Mouse (Mus musculus) liver, postnatal 0 days (tissue): ENCODE measurements at regions not wholly inside any gene's neighbourhood (a gene's known extent, or its start where the extent isn't known, plus 50 kb on each side); places are given as distances from the start of the nearest gene placed in this dataset.

Experiments used
- CTCF ChIP-seq: sonication (generic); IDR thresholded peaks from 2 replicates; pipeline ENCODE4 v1.5.1; 2016; ENCODE audit warnings: antibody characterized with exemption, low read depth
- EP300 ChIP-seq: IDR thresholded peaks from 2 replicates; pipeline ENCODE4 v1.6.1; 2016; ENCODE audit warnings: antibody characterized with exemption, low read depth, mild to moderate bottlenecking

- TF ChIP-seq EP300, result no peak
- no peak for TF ChIP-seq CTCF
These were observed 62.6 kb upstream of the Dock1 start for GRCm38 (mm10) chr7:134607886-134608285.
